Mouse (Mus musculus) liver, postnatal 0 days (tissue): ENCODE measurements around the gene Rhob.

ENCODE experiments used
- CTCF ChIP-seq: sonication (generic); IDR thresholded peaks from 2 replicates; pipeline ENCODE4 v1.5.1; 2016; ENCODE audit warnings: antibody characterized with exemption, low read depth
- EP300 ChIP-seq: IDR thresholded peaks from 2 replicates; pipeline ENCODE4 v1.6.1; 2016; ENCODE audit warnings: antibody characterized with exemption, low read depth, mild to moderate bottlenecking

GRCm38 (mm10) chr12:8487959-8488651 is 11.7 kb downstream of the Rhob start:
- no peak for TF ChIP-seq CTCF
- no peak for TF ChIP-seq EP300
